Mouse (Mus musculus) liver, postnatal 0 days (tissue): ENCODE results near the gene Ankmy2.

Experiments used
- CTCF ChIP-seq: sonication (generic); IDR thresholded peaks from 2 replicates; pipeline ENCODE4 v1.5.1; 2016; ENCODE audit warnings: antibody characterized with exemption, low read depth
- EP300 ChIP-seq: IDR thresholded peaks from 2 replicates; pipeline ENCODE4 v1.6.1; 2016; ENCODE audit warnings: antibody characterized with exemption, low read depth, mild to moderate bottlenecking

DNA sequence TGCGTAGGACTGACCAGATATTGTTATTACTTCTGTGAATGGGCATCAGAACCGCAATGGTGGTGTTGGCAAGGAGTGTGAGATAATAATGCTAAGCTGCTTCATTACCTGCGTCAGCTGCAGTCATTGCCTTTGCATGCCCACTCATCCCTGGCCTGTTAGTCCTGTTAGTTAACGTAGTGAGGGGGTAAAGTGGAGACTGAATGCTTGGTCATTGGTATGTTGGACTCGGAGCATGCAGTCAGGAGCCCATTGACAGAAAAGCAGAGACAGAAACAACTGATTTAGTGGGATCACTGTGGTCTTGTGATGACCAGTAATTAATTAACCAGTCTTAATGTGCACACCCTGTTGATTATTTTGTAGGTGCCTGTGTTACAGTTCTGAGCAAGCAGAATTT lies 20.3 kb downstream of the Ankmy2 start:
- TF ChIP-seq CTCF (no peak), EP300 (no peak)
